Mouse (Mus musculus): ENCODE data around the gene Larp1b. TPM values are rescaled to one million over a fixed set of nuclear protein-coding genes. Genes with fewer than 3 reads are reported as not detected.

The Larp1b gene
- total RNA-seq, 2 experiments from 2014 or later, result 45.1 to 89.4 TPM

- no peak for ATAC-seq (replicated peaks; ENCODE audit: low FRiP score, low TSS enrichment, poor library complexity, severe bottlenecking)
Observed at GRCm38 (mm10) chr3:41078673-41079072, 129.0 kb downstream of the Larp1b start.

GRCm38 (mm10) chr3:41080724-41081123 is 131.1 kb downstream of the Larp1b start:
- no peak for ATAC-seq (replicated peaks; ENCODE audit: low FRiP score, low TSS enrichment, poor library complexity, severe bottlenecking)

- ATAC-seq (replicated peaks; ENCODE audit: low FRiP score, low TSS enrichment, poor library complexity, severe bottlenecking), result peak; percentile 72
Observed at GRCm38 (mm10) chr3:41081474-41082301, 132.1 kb downstream of the Larp1b start.

GRCm38 (mm10) chr3:41082520-41082884 is 132.9 kb downstream of the Larp1b start:
- no peak; the same call in 1 of the 2 replicates for ATAC-seq (replicated peaks; ENCODE audit: low FRiP score, low TSS enrichment, poor library complexity, severe bottlenecking)

- peak; percentile 92 for ATAC-seq (replicated peaks; ENCODE audit: low FRiP score, low TSS enrichment, poor library complexity, severe bottlenecking)
Observed at GRCm38 (mm10) chr3:41082885-41083789, 133.5 kb downstream of the Larp1b start, which contains the start of gene Pgrmc2. TSS of gene Pgrmc2 (minus strand) at chr3:41083046.

GRCm38 (mm10) chr3:41083790-41084112 is 134.1 kb downstream of the Larp1b start:
- peak; percentile 18 for ATAC-seq (replicated peaks; ENCODE audit: low FRiP score, low TSS enrichment, poor library complexity, severe bottlenecking)

GRCm38 (mm10) chr3:41084421-41084820 is 134.8 kb downstream of the Larp1b start:
- ATAC-seq (replicated peaks; ENCODE audit: low FRiP score, low TSS enrichment, poor library complexity, severe bottlenecking), result no peak

GRCm38 (mm10) chr3:41087071-41087470 is 137.4 kb downstream of the Larp1b start:
- no peak for ATAC-seq (replicated peaks; ENCODE audit: low FRiP score, low TSS enrichment, poor library complexity, severe bottlenecking)

Other genes with a start within 250 kb of the Larp1b start
- gene Slc25a31, start 241.0 kb upstream of the Larp1b start, total RNA-seq (2014; fragmentation: Nextera tagmentation), result not detected in 2 replicates
- not detected in 2 replicates for gene Slc25a31, start 241.0 kb upstream of the Larp1b start, total RNA-seq (2017)
- gene Hspa4l, start 205.3 kb upstream of the Larp1b start, total RNA-seq (2014; fragmentation: Nextera tagmentation), result 48.6 and 53.6 TPM in 2 replicates
- gene Hspa4l, start 205.3 kb upstream of the Larp1b start, total RNA-seq (2017), result 63.4 and 75.8 TPM in 2 replicates
- 52.2 and 57.5 TPM in 2 replicates for gene Plk4, start 149.8 kb upstream of the Larp1b start, total RNA-seq (2014; fragmentation: Nextera tagmentation)
- 87.5 and 111 TPM in 2 replicates for gene Plk4, start 149.8 kb upstream of the Larp1b start, total RNA-seq (2017)
- 16.7 and 20.2 TPM in 2 replicates for gene Mfsd8, start 102.9 kb upstream of the Larp1b start, total RNA-seq (2014; fragmentation: Nextera tagmentation)
- 3.2 and 7.7 TPM in 2 replicates for gene Mfsd8, start 102.9 kb upstream of the Larp1b start, total RNA-seq (2017)
- 6.1 and 7.0 TPM in 2 replicates for gene Abhd18, start 102.9 kb upstream of the Larp1b start, total RNA-seq (2014; fragmentation: Nextera tagmentation)
- gene Abhd18, start 102.9 kb upstream of the Larp1b start, total RNA-seq (2017), result 3.6 and 10.6 TPM in 2 replicates
- not detected in 2 replicates for gene 1700034I23Rik, start 47.3 kb upstream of the Larp1b start, total RNA-seq (2014; fragmentation: Nextera tagmentation)
- not detected in 2 replicates for gene 1700034I23Rik, start 47.3 kb upstream of the Larp1b start, total RNA-seq (2017)
- gene Pgrmc2, start 133.2 kb downstream of the Larp1b start, total RNA-seq (2014; fragmentation: Nextera tagmentation), result 26.1 and 40.8 TPM in 2 replicates
- 17.3 and 19.4 TPM in 2 replicates for gene Pgrmc2, start 133.2 kb downstream of the Larp1b start, total RNA-seq (2017)

All from megakaryocyte-erythroid progenitor cell, adult 5-6 weeks (primary cell).